Mouse (Mus musculus) kidney, adult 9 months (tissue): Measurements from ENCODE around the gene Fuca1.
A peak's percentile ranks its signal among the peaks of the same experiment; 100 is the strongest.

Source experiments
- DNase-seq: peaks from one replicate; pipeline ENCODE4 v3.0.0; 2022

Gene Fuca1

GRCm38 (mm10) chr4:135889884-135890283 lies 30.7 kb upstream of the Fuca1 start:
- peak; percentile 84 for DNase-seq

- no peak for DNase-seq
Measured at GRCm38 (mm10) chr4:135891539-135891938, 29.0 kb upstream of the Fuca1 start.

DNA sequence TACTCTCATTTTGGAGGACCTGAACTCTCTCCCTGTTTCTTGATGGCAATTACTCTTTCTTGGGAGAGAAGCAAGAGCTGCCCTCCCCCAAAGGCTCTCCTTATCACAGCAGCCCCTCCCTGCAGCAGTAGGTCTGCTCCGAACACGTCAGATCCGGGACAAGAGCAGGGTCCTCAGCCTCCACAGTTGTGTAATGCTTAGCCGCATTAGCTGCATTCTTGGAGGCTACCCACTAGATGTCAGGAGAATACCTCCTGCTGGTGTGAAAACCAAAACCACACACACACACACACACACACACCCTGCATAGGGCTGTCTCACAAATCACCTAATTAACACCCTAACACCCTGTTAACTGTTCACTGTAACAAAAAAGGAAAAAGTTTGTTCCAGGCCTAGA lies 27.7 kb upstream of the Fuca1 start:
- DNase-seq = no peak

GRCm38 (mm10) chr4:135895071-135895571 lies 25.4 kb upstream of the Fuca1 start, which contains the start of gene Cnr2:
Gene Cnr2 (plus strand): TSS chr4:135895394.
- no peak for DNase-seq

DNA sequence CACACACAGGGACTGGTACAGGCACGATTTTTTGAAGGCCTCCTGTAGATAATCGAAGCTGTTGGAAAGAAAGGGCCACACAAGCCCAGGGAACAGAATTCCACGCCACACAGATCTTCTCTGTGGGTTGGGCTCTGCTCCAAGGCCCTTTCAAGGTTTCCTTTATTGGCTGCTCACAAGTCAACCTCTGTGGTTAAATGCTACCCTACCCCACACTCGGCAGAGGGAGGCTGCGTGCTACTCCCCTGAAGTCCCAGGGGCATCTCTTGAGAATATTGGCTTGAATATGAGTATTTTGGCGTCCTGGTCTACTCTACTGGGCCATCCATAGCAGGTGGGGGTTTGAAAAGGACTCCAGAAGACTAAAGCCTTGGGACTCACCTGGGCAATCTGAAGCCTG lies 24.4 kb upstream of the Fuca1 start:
- DNase-seq = no peak

GRCm38 (mm10) chr4:135898380-135899049 lies 22.0 kb upstream of the Fuca1 start:
- no peak for DNase-seq

GRCm38 (mm10) chr4:135899050-135899448 lies 21.5 kb upstream of the Fuca1 start:
- no peak for DNase-seq

DNA sequence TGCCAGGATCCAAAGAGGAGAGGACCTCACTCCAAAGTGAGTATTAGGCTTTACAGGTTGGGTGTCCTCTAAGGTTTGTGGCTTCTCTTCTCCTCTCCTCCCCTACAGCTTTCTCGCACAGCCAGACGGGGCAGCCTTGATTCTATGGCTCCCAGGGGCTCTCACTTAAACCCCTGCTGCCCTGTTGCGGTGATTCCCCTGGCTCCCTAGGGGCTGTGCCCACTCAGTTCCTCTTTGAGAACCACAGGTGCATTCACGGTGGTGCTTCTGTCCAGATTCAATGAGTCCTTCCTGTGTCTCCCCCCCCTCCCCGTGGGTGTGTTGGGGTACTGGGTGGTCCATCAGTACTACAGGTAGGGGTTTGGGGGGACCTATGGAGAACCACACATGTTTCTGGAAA lies 20.5 kb upstream of the Fuca1 start:
- no peak for DNase-seq

DNA sequence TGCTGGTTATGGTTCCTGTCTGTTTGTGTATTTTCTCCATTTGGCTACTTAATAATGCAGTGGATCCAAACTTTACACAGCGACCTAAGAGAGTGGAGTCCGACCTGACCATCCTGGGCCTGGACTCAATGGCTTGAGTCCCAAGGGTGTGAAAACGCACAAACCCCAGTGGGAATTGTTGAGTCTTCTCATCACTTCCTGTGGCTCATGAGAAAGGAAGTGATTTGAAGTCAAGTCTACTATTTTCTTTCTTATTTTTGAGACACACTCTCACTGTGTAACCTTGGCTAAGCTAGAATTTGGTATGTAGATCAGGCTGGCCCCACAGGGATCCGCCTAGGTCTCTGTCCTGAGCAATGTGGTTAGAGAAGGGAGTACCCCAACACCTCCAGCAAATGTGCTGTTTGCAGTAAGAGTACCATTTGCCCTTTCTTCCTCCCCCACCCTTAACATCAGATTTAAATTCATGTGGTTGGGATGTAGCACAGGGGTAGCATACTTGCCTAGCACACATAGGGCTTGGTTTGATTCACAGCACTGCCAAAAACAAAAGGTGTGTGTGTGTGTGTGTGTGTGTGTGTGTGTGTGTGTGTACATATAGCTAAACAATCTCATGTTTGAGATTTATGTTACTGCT lies 17.8 kb upstream of the Fuca1 start:
- no peak for DNase-seq

- DNase-seq = no peak
Measured at GRCm38 (mm10) chr4:135904810-135905209, 15.7 kb upstream of the Fuca1 start.

GRCm38 (mm10) chr4:135906633-135907032 lies 13.9 kb upstream of the Fuca1 start:
- no peak for DNase-seq

- DNase-seq = no peak
Measured at GRCm38 (mm10) chr4:135909326-135910066, 11.0 kb upstream of the Fuca1 start.

- peak; percentile 57 for DNase-seq
Measured at GRCm38 (mm10) chr4:135911531-135911930, 9.0 kb upstream of the Fuca1 start.

GRCm38 (mm10) chr4:135912164-135912563 lies 8.4 kb upstream of the Fuca1 start:
- DNase-seq = no peak

GRCm38 (mm10) chr4:135912835-135913234 lies 7.7 kb upstream of the Fuca1 start:
- no peak for DNase-seq

- no peak for DNase-seq
Measured at GRCm38 (mm10) chr4:135913433-135913832, 7.1 kb upstream of the Fuca1 start.

DNA sequence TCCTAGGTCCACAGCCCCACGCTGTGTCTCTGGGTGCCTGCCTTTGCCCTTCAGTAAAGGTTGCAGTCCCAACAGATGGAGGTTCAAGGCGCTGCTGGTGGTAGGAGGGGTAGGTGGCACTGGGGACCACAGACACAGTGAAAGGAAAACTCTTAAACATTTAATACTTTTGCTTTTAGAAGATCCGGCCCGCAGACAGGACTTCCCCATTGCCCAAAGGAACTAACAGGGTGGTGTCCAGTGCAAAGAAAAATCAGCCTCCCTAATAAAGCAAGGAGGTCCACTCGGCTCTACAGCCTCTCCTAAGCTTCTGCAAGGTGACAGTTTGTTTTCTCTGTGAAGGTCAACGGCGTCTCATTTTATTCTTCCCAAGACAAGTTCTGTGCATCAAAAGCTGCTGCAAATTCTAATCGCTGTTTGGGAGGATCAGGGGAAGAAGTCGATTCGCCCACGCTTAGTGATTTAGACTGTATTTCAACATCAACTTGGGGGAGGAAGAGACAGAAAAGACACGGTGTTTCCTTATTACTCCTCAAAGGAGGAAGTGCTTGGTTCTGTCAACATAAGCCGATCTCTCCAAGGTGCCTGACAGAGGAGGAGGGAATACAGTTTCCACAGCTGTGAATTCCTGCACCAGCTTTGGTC lies 1.8 kb upstream of the Fuca1 start:
- DNase-seq = no peak

- DNase-seq = no peak
Measured at GRCm38 (mm10) chr4:135919280-135919639, 1.3 kb upstream of the Fuca1 start.

DNA sequence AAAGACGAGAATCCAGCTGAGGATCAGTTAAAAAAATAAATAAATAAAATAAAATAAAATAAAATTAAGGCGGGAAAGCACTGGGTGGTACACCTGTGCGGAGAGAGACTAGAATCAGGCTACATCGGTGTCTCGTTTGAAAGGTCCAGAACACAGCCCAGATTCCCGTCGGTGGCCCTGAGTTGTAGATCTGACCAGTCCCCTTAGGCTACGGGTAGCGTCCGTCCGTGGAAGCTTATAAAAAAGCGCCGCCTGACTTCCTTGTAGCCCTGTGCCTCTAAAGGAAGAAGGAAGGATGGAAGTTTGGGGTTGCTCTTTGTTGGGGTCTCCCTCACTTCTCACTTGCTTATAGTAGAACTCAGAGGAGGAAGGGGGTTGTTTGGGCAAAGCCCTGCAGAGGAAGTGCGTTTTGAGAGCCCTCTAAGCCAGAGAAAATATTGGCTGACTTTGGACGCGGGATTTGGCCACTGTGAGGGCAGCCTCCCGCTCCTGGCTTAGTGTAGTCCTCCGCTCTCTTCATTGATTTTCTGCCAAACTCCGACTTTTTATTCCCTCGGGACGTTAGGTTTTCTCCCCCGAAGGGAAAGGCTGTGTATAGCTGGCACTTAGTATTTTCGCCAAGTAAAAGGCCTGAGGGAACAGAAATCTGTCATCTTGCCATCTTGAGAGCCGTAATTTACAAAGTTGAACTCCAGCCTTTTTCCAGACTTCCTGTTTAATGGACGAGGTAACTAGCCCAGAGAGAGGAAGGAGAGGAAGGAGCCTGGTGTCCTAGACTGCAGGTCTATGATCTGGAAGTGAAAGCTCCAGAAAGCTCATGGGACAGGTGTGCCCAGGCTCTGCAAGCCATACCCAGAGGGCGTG lies 954 bp downstream of the Fuca1 start:
- no peak for DNase-seq

DNA sequence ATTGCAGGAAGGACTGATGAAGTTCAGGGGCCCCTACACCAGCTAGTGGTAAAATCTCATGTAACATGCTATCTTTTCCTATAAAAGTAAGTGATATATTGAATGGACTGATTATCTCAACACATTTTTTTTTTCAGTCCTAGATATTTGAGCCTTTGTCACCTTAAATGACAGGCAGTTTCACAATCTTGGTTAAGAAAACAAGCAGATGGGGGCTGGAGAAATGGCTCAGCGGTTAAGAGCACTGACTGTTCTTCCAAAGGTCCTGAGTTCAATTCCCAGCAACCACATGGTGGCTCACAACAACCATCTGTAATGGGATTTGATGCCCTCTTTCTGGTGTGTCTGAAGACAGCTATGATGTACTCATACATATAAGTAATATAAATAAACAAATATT lies 1.7 kb downstream of the Fuca1 start:
- DNase-seq = no peak

- peak; percentile 81 for DNase-seq
Measured at GRCm38 (mm10) chr4:135924418-135924817, 3.9 kb downstream of the Fuca1 start.

DNA sequence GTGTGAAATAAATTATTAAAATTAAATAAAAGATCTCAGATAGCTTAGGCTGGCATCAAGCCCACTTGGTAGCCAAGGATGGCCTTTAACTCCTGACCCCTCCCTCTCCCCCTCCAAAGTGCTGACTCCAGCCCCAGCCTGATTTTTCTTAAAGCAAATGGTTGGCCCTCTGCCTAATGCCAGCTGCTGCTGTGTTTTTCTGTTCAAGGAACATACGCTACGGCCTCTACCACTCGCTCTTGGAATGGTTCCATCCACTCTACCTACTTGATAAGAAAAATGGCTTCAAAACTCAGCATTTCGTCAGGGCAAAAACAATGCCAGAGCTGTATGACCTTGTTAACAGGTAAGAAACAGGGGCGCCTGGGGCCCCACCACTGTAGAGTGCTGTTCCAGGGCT lies 4.8 kb downstream of the Fuca1 start:
- peak; percentile 71 for DNase-seq
